Mouse (Mus musculus) thymus, postnatal 10 days (tissue): ENCODE measurements around the gene A26c2.

Experiments used
- DNase-seq, 2 experiments: peaks; one replicate each; pipeline ENCODE4 v3.0.0; 2021; ENCODE audit warnings: low spot score in 2 of 2

Gene A26c2

DNA sequence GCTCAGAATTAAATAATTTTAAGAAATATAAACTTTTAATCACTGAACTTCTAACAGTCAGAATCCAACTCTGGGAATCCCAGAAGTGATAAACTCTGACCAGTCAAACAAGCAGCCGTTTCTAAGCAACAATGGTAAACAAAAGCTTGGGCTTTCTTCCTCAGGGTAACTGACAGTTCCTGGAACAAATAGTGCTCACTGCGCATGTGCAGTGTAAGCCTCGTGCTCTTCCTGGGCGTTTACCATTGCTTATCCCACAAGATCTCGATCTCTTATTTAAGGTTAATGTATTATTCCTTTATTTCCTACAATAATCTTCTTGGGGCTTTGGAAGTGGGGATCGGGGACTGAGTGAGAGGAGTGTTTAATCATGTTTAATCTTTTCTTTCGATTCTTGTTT, at the start of gene A26c2:
TSS of gene A26c2 (minus strand) at position 101 of the 400 bp plus-strand sequence.
- DNase-seq: no peak

DNA sequence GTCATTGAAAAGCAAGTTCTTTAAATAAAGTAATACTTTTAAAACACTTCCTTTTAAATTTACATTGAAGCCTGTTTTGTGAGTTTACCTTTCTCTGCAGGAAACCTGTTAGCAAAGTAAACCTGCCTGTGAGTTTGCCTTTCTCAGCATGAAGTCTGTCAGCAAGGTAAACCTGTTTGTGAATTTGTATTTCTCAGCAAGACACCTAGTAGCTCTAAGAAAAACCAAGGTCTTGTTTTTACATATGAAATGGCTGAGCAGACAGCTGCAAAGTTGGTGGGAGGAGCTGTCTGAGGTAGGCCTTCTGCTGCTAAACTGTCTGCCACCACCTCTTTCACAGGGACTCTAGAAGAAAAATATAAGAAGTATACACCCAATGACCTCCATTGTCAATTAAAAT, 28.0 kb upstream of the A26c2 start:
- no peak for DNase-seq
